Mouse (Mus musculus) spleen, adult 18-20 months (tissue): ENCODE measurements around the gene Capn7.
A peak's percentile ranks its signal among the peaks of the same experiment; 100 is the strongest.

Experiments used
- DNase-seq, 2 experiments: peaks; one replicate each; pipeline ENCODE4 v3.0.0; 2022; ENCODE audit warnings: mixed read lengths in 2 of 2

The Capn7 gene

GRCm38 (mm10) chr14:31397353-31397752, 60.9 kb downstream of the Capn7 start:
- no peak for DNase-seq

GRCm38 (mm10) chr14:31397791-31398595, 61.6 kb downstream of the Capn7 start:
- DNase-seq: no peak

- DNase-seq: no peak
Observed at GRCm38 (mm10) chr14:31398819-31399218, 62.4 kb downstream of the Capn7 start.

- DNase-seq: no peak
Observed at GRCm38 (mm10) chr14:31399271-31399670, 62.8 kb downstream of the Capn7 start.

- DNase-seq: no peak
Observed at GRCm38 (mm10) chr14:31400246-31400645, 63.8 kb downstream of the Capn7 start.

GRCm38 (mm10) chr14:31400896-31401295, 64.5 kb downstream of the Capn7 start:
- DNase-seq: no peak

GRCm38 (mm10) chr14:31401918-31402427, 65.5 kb downstream of the Capn7 start:
- DNase-seq: no peak

- DNase-seq: no peak
Observed at GRCm38 (mm10) chr14:31402693-31403092, 66.3 kb downstream of the Capn7 start.

- no peak for DNase-seq
Observed at GRCm38 (mm10) chr14:31403556-31403955, 67.1 kb downstream of the Capn7 start.

GRCm38 (mm10) chr14:31403995-31404394, 67.6 kb downstream of the Capn7 start:
- DNase-seq: no peak

- no peak for DNase-seq
Observed at GRCm38 (mm10) chr14:31404663-31405062, 68.2 kb downstream of the Capn7 start.

- no peak for DNase-seq
Observed at GRCm38 (mm10) chr14:31405652-31406051, 69.2 kb downstream of the Capn7 start.

- DNase-seq: no peak
Observed at GRCm38 (mm10) chr14:31406154-31406810, 69.8 kb downstream of the Capn7 start.

- no peak for DNase-seq
Observed at GRCm38 (mm10) chr14:31407208-31407607, 70.8 kb downstream of the Capn7 start.

- DNase-seq: no peak
Observed at GRCm38 (mm10) chr14:31407911-31408604, 71.6 kb downstream of the Capn7 start.

- no peak for DNase-seq
Observed at GRCm38 (mm10) chr14:31408666-31409065, 72.2 kb downstream of the Capn7 start.

- peak; percentile 55 to 56 for DNase-seq
Observed at GRCm38 (mm10) chr14:31410123-31410724, 73.8 kb downstream of the Capn7 start.

- no peak for DNase-seq
Observed at GRCm38 (mm10) chr14:31410737-31411136, 74.3 kb downstream of the Capn7 start.

GRCm38 (mm10) chr14:31412651-31413056, 76.2 kb downstream of the Capn7 start:
- no peak for DNase-seq

GRCm38 (mm10) chr14:31413475-31414086, 77.1 kb downstream of the Capn7 start:
- DNase-seq: no peak

GRCm38 (mm10) chr14:31414235-31414966, 78.0 kb downstream of the Capn7 start:
- DNase-seq: no peak

- no peak for DNase-seq
Observed at GRCm38 (mm10) chr14:31414967-31415376, 78.5 kb downstream of the Capn7 start.
